Mouse (Mus musculus): Measurements from ENCODE around the gene Tmem164. TPM values are rescaled to one million over a fixed set of nuclear protein-coding genes. Genes with fewer than 3 reads are reported as not detected.

Gene Tmem164
- total RNA-seq, 2 experiments from 2014 or later, result 23.4 to 28.8 TPM

DNA sequence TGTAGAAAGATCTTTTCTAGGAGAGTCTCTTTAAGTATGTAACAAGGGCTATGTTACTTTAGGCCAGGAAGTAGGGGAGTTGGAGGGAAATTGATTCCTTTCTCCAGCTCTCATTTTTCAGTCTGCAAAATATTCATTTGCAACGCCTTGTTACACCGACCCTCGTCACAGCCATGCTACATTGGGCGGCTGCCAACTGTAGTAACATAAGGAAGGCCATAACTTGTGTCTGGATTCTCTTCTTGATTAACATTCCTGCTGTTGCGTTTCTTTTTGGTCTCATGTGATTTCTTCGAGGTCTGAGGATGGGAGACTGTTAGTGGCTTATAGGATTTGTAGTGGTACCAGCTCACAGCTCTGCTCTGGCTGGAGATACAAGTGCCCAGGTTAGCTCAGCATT is 4.5 kb downstream of the Tmem164 start:
- peak in 1 of 2 experiments; percentile 26 for DNase-seq (ENCODE audit: low spot score in 2 of 2)

DNA sequence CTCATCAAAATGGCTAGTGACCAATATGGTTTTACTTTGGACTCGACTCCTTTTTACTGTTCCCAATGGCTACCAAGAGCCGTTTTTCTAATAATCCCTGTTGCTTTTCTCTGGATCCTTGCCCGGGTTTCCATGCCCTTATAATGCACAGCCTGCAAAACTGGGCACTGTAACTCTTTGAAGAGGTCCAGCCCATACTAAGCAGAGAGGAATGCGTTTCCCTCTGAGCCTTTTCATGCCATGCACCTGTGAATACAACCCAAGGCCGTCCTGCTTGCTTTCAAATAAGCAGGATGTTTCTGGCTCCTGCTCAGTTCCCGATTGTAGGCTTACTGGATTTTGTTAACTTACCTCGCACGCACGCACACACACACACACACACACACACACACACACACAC is 7.3 kb downstream of the Tmem164 start:
- no peak for DNase-seq (ENCODE audit: low spot score in 2 of 2)

DNA sequence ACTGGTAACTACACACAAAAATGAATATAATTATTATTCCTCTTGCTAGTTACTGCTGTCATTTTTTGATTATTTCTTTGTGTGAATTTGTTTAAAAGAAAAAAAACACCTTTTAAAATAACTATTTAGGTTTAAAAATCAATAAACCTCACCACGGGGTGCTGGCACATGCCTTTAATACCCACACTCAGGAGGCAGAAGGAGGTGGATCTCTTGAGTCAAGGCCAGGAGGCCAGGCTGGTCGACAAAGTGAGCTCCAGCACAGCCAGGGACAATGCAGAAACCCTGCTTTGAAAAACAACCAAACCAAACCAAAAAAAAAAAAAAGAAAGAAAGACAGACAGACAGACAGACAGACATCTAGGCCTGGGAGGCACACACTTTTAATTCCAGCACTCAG is 12.1 kb downstream of the Tmem164 start:
- no peak for DNase-seq (ENCODE audit: low spot score in 2 of 2)

DNA sequence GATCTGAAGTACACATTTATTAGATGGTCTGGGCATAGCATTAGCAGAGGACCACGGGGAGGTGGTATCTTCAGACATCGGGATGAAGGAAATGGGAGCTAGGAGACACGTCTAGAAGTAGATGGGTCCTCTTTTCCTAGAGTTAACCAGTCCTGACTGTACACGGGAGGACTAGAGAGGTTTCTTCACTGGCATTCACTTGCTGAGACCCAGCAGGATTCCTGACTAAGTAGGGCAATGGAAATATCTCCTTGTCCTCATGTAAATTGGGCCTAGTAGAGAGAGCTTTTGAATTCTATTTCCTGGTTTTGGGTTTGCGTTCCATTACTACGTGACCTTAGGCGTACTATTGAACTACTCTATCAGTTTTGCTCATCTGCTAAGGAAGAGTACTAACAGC is 13.1 kb downstream of the Tmem164 start:
- DNase-seq (ENCODE audit: low spot score in 2 of 2), result no peak

DNA sequence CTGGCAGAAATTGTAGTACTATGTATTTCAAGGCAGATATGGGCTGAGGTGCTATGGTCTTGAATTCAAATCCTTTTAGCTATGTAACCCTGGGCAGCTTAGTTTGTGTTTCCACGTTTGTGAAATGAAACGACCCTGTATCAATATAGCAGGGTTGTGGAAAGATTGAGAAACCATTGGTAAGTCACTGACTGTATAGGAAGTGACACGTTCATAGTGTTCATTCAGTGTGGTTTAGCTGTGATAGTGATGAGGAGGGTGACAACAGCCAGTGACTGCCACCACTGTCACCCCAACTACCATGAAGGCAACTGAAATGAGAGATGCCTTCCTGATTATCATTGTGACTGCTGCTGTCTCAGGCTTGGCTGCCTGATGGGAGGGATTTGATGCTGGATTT is 13.7 kb downstream of the Tmem164 start:
- DNase-seq (ENCODE audit: low spot score in 2 of 2), result no peak

DNA sequence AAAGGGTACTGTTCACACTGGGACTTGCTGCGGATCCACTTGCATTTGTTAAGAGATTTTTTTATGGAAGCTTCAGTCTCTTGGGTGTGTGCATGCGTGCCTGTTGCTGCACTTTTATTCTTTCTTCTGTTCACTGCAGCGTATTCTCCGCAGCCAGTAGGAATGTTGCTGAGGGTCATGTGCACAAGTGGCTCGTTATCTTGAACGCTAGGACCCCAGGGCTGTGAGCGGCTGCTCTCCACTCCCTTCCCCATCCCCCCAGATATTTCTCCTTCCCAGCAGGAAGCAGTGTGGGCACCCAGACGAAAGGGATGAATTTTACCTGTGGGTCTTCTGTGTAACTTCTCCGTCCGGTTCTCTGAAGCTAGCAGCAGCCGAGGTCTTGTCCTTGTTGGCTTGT is 15.6 kb downstream of the Tmem164 start:
- no peak for DNase-seq (ENCODE audit: low spot score in 2 of 2)

DNA sequence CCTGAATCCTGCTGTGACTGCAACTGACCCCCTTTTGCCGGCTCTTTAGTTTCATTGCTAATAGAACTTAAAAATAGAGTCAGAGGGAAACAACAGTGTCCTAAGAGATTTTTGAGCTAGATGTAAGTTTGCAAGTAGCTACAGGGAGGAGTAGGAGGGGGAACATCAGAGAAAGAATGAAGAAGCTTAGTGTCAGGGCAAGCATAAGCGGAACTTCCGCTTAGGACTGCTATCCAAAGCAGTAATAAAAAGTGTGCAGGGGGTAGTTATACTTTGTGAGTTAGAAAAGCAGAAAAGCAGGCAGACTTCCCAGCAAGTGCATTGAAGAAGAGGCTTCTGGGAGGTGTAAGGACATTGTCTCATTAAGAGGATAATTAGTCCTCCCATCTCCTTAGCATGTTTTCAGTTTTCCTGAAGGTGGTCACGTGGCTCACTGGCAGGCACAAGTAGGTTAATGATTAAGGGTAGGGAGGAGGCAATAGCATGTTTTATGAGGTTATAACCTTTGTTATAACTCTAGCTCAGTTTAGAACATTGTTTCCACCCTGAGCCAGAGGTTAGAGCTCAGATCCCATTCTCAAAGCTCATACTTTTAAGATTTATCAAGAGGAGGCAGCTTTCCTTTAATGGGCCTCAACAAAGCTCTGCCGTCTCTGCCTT is 16.5 kb downstream of the Tmem164 start:
- no peak for DNase-seq (ENCODE audit: low spot score in 2 of 2)

DNA sequence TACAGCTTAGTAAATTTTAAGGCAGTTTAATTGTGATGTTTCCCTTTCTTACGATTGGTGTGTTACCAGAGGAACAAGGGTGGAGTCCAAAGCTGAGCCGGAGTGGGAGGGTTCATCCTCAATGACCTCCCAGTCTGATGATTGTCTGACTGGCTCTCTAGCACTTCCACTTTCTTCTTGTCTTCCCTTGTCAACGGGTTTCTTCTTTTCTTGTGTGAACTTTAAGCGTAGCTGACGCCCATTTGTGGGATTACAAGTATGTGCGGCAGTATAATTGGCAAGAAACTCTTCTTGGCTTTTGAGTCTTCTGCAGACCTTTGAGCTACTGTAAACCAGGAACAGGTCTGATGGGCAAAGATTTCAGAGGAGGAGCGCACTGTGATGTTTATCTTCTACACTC is 17.0 kb downstream of the Tmem164 start:
- no peak for DNase-seq (ENCODE audit: low spot score in 2 of 2)

DNA sequence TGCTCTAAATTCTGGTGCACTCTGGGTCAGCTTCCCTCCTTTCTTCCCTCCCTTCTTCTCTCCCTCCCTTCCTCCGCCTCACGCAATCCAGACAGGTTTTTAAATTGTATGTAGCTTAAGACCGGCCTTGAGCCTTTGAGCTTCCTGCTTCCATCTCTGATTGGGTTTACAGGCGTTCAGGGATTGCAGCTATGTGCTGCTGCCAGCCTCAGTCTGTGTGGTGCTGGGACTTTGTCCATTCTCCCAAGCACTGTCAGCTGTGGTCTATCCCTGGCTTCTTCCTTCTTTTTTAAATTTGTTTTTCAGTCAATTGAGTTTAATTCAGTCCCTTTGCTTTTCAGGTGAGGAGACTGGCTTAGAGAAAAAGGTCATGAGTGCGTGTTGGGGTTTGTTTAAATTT is 20.9 kb downstream of the Tmem164 start:
- DNase-seq (ENCODE audit: low spot score in 2 of 2), result no peak

DNA sequence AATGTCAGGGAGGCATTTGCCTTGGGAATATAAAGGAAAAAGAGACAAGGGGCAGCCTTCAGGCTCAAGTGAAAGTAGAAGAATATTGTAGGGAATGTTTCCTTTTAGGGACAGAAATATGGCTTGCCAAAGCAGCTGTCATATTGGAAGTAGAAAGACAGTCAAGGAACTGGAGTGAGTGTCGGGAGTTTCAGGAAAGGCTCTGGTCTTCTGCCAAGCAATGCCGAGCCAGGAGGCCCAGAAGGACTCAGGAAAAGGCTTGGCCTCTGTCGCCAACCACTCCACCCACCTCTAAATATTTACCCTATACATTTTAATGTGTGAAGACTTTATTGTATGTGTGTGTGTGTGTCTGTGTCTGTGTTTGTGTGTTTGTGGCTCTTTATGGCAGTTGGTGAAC is 21.4 kb downstream of the Tmem164 start:
- peak in 1 of 2 experiments; percentile 20 for DNase-seq (ENCODE audit: low spot score in 2 of 2)

DNA sequence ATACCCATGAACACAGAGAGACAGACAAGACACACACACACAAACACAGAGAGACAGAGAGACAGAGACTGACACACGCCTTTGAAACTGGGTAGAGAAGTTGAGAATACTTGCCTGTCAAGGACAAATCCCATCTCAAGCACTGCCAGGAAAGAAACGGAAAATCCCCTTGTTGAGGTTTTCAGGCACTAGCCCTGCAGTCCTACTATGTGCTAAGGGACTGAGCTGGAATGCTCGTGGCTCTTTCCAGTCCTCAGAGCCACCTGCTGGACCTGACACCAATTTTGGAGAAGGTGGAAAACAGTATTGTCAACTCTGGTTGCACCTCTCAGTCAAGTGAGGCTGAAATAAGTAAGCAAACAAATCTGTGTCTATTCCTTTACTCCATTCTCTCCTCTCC is 22.7 kb downstream of the Tmem164 start:
- DNase-seq (ENCODE audit: low spot score in 2 of 2), result no peak

DNA sequence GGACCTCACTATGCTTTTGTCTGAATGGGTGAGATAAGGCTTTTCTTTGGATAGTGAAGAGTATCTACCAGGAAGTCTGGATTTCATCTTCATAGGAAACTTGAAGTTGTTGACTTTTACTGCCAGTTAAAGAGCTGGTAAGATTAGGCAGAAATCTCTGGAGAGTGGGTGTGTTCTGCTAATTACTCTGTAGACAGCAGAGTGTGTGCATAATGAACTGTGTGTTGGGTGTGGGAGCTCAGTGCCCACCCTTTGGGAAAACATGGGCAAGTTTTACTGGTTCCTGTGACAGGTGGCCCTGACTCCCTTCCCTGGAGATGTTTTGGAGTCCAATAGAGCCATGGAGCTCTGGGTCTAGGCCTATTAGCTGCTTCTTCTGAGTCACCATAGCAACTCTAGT is 27.1 kb downstream of the Tmem164 start:
- DNase-seq (ENCODE audit: low spot score in 2 of 2), result no peak

DNA sequence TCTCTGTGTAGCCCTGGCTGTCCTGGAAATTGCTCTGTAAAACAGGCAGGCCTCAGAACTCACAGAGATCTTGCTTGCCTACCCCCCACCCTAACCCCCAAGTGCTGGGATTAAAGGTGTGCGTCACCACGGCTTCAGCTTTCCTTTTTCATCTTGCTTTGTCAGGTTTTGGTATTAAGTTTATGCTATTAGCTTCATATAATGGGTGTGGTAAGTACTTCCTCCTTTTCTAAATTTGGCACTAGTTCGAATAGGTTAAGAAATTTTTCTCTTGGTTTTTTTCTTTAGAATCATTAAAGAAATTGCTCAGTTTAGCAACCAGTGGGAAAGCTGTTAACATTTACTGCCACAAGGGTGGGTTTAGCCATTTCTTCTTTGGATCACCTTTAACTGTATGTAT is 34.8 kb downstream of the Tmem164 start:
- no peak for DNase-seq (ENCODE audit: low spot score in 2 of 2)

DNA sequence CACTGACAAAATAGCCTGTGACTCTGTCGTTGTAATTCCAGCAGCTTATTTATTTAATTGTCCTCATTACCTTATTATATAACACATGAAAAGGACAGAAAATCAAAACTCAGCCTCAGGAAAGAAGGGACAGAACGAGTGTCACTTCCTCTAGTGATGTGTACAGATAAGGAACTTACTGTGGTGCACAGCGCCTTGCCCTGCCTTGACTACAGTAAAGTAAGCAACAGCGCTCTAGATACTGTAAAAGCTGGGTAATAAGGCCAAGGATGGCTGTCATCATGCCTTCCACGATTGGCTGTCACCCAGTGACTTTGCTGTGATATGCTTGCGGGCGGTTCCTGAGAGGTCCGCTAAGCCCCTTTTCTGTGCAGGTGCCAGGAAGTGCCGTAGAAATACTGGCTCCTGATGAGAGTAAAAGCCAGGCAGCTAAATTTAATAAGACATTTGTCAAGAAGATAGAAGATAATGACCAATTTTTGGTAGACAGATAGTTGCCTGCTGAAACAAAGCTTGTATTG is 36.8 kb downstream of the Tmem164 start:
- DNase-seq (ENCODE audit: low spot score in 2 of 2), result no peak

DNA sequence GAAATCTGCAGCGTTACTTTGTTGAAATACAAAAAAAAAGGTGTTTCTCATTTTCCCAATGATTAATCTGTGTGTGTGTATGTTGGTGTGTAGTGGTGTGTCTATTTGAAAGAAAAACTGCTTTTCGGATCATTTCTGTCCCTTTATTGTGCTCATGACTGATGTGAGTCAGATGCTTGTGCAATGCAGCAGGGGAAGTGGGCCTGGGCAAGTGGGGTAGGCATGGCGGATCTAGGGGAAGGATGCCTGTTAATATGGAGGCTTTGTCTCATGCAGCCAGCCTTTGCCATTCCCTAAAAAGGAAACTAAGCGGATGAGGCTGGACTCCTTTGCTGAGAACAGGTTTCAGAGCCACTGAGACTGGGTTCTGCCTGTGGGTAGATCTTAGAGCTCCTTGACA is 37.6 kb downstream of the Tmem164 start:
- DNase-seq (ENCODE audit: low spot score in 2 of 2), result no peak

DNA sequence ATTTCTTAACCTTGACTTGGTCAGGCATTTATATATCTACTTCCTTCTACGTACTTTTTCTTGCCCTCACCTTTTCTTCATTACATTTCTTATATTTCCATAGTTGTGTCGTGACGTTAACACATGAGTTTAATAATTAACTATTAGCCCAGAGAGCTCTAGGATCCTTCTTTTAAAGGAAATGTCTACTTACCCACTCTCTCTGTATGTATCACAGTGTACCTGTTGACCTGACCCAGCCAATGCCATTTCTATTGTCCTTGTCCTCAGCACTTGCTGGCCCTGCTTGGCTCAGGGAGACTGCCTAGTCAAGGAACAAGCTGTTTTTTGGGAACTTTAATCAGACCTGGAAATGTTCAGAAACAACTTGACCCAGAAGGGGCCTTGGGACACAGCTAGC is 40.7 kb downstream of the Tmem164 start:
- DNase-seq (ENCODE audit: low spot score in 2 of 2), result no peak

DNA sequence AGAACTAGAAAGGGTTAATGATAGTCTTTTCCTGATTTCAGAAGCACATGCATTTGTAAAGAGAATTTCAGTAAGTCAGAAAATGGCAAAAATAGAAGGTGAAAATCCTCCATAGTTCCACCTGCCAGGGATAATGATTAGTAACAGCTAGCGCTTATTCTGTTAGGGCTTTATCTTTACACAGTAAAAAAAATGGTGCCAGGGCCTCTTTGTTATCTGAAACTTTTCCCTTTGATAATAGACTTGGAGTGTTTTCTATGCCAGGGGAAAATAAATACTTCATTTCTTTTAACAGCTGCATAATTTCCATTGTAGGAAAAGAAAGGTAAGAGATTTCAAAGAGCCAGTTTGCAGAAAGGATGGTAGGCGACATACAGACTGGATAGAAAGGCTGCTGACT is 43.0 kb downstream of the Tmem164 start:
- DNase-seq (ENCODE audit: low spot score in 2 of 2), result no peak

DNA sequence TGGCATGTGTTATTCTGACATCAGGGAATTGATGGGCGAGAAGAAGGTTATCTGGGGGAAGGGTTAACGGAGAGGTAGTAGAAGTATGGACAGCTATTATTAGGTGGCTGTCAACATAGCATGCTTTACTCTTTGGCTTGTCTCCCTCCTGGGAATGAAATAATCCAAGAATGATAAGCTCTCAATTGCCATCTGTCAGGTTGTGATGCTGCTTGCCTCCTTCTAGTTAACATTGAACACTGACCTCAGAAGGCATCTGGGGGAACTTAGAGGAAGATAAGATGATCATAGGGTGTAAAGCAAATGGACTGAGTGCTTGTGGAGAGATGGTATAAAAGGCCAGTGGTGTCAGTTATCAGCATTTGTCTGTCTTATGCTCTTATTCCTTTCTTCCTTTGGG is 44.4 kb downstream of the Tmem164 start:
- no peak for DNase-seq (ENCODE audit: low spot score in 2 of 2)

DNA sequence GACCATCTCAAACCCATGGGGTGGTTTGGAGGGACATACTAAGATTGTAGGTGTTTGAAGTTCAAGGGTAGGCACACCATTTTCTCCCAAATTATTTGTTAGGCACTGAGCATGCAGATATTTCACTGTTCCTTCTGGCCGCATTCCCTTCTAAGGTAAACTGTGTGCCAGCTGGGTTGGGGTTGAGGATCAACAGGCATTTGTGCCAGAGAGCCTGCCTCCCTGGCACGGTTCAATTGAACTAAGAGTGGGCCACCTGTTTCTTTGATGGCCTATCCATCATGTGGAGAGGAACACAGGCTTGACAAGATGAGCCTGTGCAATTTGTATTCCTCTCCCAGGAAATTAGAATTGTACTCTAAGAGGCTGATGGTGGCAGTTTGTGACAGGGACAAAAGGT is 45.1 kb downstream of the Tmem164 start:
- DNase-seq (ENCODE audit: low spot score in 2 of 2), result no peak

DNA sequence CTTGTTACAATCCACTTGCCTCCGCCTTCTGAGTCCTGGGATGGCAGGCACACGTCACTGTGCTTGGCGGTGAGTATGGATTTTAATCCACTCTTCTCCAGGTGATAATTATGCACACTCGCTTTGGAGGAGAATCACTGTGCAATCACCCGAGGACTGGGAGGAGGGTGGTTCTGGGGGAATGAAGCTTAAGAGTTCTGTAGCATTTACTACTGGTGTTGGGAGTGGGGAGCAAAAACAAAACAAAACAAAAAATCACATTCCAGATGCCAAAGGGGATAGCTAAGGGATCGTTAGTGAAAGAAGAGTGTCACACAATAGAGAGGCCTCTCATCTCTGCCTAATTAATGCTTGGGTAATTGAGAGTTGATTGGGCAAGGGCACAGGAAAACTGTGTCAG is 46.6 kb downstream of the Tmem164 start:
- DNase-seq (ENCODE audit: low spot score in 2 of 2), result no peak

DNA sequence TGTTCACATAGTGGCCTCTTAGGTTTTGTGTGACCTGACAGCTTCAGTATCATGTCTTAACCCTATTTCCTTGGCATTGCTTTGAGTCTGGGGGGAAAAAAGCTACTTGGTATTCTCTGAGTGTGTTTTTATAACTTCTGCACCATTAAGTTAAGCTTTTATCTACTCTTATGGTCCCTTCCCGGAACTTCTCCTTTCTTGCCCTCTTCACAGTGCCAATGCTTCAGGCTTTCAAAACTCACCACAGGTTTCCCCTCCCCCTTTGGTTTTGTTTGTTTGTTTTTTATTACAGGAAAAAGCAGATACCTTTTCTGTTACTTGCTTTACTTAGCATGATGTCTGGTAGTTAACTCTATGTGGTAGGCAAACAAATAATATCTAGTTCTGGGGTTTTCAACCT is 47.8 kb downstream of the Tmem164 start:
- no peak for DNase-seq (ENCODE audit: low spot score in 2 of 2)

DNA sequence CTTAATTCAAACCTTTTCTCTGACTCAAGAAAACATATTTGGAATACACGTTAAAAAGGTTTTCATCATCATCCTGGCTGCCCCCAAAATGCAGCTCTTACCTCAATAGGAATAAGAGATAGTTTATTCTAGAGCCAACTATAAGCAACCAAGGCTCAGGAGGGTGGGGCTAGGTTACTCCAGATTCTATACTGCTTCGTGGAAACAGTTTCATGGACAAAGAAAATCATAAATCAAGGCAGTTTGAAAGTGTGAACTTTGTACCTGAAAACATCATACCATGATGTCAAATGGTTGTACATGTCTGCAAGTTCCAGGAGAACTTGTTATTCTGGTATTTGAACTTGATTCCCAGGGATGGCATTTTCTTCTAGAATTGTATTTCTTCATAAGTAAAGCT is 48.3 kb downstream of the Tmem164 start:
- no peak for DNase-seq (ENCODE audit: low spot score in 2 of 2)

DNA sequence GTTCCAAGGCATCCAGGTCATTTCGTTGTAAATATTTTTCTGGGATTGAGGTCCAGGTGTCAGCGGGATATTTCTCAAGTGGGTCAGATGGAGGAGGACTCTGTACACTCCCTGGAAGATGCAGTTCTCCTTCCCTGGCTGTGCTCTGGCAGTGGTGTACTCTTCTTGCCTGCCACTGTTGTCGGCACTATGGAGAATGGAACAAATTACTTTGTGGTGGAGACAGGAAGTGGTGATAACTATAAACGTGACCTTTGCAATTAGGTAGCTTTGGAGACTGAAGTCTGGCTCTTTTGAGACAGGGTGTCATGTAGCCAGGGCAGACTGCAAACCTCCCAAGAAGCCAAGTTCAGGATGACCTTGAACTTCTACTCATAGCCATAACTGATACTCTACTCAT is 55.9 kb downstream of the Tmem164 start:
- DNase-seq (ENCODE audit: low spot score in 2 of 2), result no peak

DNA sequence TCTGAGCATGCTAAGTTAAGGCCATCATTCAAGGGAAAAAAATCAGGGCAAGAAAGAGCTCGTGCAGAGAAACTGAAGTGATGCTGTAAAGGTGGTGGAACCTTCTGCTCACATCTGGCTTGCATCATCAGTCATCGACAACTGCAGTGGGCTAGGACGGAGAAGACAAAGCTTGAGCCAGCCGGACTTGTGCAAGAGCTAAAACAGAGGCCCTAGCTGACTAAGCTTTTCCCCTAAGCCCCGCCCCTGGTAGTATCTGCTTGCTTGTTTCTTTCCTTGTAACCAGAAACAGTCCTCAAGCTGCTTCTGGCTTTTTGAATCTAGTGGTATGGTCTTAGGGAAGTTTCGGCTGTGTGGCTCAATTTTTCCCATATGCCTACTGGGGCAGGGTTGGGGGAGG is 56.5 kb downstream of the Tmem164 start:
- DNase-seq (ENCODE audit: low spot score in 2 of 2), result peak in 1 of 2 experiments; percentile 27
